Mouse (Mus musculus): ENCODE measurements around the gene Eef2. TPM values are rescaled to one million over a fixed set of nuclear protein-coding genes. Genes with fewer than 3 reads are reported as not detected.
"Not testable (repeated sequence)": the region's sequence is repeated elsewhere in the genome, so short reads cannot be mapped to it uniquely, and the experiment has no call there.

Eef2 gene
- polyA plus RNA-seq, 1 experiment from 2014 or later = 310 TPM

DNA sequence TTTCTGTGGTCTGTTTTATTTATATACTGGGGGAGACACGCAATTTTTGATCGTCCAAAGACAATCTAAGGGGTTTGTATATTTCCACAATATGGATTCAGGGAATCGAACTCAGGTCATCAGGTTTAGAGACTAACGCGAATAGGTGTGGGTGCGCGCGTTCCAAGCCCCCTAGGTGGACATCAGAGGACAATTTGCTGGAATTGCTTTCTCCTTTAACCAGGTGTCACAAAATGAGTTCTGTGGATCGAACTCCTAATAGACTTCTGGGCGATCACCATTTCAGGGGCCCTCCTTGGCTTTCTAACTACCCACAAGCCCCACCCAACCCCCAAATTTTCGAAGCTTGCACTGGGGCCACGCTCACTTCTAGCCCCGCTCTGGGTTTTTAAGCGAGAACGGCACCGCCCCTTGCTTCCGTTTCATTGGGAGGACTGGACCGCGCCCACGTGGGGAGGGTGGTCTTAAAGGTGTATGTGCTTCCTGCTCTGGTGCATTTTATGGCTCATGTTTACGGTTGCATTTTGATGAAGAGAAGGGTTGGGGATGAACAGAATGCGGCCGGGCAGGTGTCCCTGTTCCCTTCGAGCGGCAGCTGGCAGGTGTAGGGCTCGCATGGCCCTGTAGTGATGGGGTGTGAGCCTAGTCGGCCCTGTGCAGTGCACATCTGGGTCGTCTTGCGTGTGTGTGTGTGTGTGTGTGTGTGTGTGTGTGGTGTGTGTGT, 7.7 kb upstream of the Eef2 start:
- peak overlapping the region; percentile 91 for H3K4me2 ChIP-seq (ENCODE audit: low read depth, low read length)
- peak overlapping the region; percentile 41 for H3K9ac ChIP-seq (replicated peaks)
- WGBS (ENCODE audit: insufficient replicate concordance) = 1% methylated on average over 29 of the region's 29 CpGs
- H3K9me3 ChIP-seq (ENCODE audit: low read length) = no peaks in the 10 kb centered on the region
- peaks cover 22% of the 10 kb centered on the region for H3K4me1 ChIP-seq (ENCODE audit: insufficient read depth)
- peak overlapping the region; percentile 83 for H3K4me3 ChIP-seq (ENCODE audit: low read depth, low read length)
- TF ChIP-seq EP300 (IDR thresholded peaks at IDR 0.05; ENCODE audit: low read depth) (no peak), CTCF (IDR thresholded peaks at IDR 0.05; ENCODE audit: low read depth) (no peak)
- peaks cover 7% of the 10 kb centered on the region; the same call in 1 of the 2 replicates for H3K36me3 ChIP-seq (replicated peaks; ENCODE audit: insufficient read depth, low read length)
- peak overlapping the region; percentile 88 for H3K27ac ChIP-seq (ENCODE audit: low read depth)
- DNase-seq = peak; percentile 90
- peak; percentile 44 for ATAC-seq
- no peaks in the 10 kb centered on the region for H3K27me3 ChIP-seq (ENCODE audit: insufficient read depth, low read length)

DNA sequence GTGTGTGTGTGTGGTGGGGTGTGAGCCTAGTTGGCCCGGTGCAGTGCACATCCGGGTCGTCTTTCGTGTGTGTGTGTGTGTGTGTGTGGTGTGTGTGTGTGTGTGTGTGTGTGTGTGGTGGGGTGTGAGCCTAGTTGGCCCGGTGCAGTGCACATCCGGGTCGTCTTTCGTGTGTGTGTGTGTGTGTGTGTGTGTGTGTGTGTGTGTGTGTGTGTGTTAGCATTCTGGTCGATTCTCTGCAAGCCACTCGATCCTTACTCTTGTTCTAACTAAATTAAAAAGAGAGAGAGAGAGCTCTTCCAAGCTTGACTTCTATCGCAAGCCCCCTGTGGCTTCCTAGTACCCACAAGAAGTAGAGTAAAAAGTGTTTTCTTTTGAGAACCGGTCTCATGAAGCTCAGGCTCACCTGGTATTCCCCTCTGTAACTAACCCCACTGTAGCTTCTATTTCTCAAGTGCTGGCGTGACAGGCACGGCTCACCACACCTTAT, 7.0 kb upstream of the Eef2 start:
- not testable (repeated sequence) for DNase-seq; H3K27me3 ChIP-seq (ENCODE audit: insufficient read depth, low read length); H3K36me3 ChIP-seq (replicated peaks; ENCODE audit: insufficient read depth, low read length); H3K9me3 ChIP-seq (ENCODE audit: low read length); H3K4me3 ChIP-seq (ENCODE audit: low read depth, low read length); H3K9ac ChIP-seq (replicated peaks)
- 15% methylated on average over 8 of the region's 14 CpGs for WGBS (ENCODE audit: insufficient replicate concordance)
- ATAC-seq = peak; percentile 45
- peak overlapping the region; percentile 43 for H3K4me2 ChIP-seq (ENCODE audit: low read depth, low read length)
- H3K27ac ChIP-seq (ENCODE audit: low read depth) = peak overlapping the region; percentile 50; the same call in 1 of the 2 replicates
- peaks cover 22% of the 10 kb centered on the region for H3K4me1 ChIP-seq (ENCODE audit: insufficient read depth)

DNA sequence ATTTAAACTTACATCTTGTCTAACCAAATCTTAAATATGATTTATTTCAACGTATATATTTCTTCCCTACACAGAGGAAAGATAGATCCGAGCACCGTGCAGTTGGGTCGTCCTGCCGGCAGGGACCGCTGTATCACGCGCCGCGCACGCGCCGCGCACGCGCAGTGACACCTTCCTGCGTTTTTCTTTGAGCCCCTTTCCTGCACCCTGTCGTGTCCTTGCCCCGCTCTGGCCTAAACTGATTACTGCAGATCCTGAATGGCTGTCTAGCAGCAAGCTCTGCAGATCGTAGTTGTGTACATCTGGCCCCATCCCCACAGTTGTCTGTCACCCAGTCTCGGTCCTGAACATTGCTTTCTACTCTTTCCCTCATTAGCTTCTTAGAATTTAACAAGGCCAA, 3.3 kb upstream of the Eef2 start:
- H3K9me3 ChIP-seq (ENCODE audit: low read length) = no peaks in the 10 kb centered on the region
- TF ChIP-seq CTCF (IDR thresholded peaks at IDR 0.05; ENCODE audit: low read depth) = peak; percentile 96
- no peak for TF ChIP-seq EP300 (IDR thresholded peaks at IDR 0.05; ENCODE audit: low read depth)
- peak; percentile 87 for DNase-seq
- WGBS (ENCODE audit: insufficient replicate concordance) = 7% methylated on average over 21 of the region's 21 CpGs
- 0 out of 2 replicates have a peak overlapping the region, but pooled peaks have one; percentile 14 for H3K4me3 ChIP-seq (ENCODE audit: low read depth, low read length)
- H3K27ac ChIP-seq (ENCODE audit: low read depth) = peak overlapping the region; percentile 68
- H3K36me3 ChIP-seq (replicated peaks; ENCODE audit: insufficient read depth, low read length) = peaks cover 5% of the 10 kb centered on the region
- peak; percentile 12; the same call in 1 of the 2 replicates for ATAC-seq
- H3K27me3 ChIP-seq (ENCODE audit: insufficient read depth, low read length) = no peaks in the 10 kb centered on the region
- peak overlapping the region; percentile 57 for H3K4me2 ChIP-seq (ENCODE audit: low read depth, low read length)
- 0 out of 2 replicates have a peak overlapping the region, but pooled peaks have one; percentile 17 for H3K9ac ChIP-seq (replicated peaks)
- H3K4me1 ChIP-seq (ENCODE audit: insufficient read depth) = peaks cover 33% of the 10 kb centered on the region

DNA sequence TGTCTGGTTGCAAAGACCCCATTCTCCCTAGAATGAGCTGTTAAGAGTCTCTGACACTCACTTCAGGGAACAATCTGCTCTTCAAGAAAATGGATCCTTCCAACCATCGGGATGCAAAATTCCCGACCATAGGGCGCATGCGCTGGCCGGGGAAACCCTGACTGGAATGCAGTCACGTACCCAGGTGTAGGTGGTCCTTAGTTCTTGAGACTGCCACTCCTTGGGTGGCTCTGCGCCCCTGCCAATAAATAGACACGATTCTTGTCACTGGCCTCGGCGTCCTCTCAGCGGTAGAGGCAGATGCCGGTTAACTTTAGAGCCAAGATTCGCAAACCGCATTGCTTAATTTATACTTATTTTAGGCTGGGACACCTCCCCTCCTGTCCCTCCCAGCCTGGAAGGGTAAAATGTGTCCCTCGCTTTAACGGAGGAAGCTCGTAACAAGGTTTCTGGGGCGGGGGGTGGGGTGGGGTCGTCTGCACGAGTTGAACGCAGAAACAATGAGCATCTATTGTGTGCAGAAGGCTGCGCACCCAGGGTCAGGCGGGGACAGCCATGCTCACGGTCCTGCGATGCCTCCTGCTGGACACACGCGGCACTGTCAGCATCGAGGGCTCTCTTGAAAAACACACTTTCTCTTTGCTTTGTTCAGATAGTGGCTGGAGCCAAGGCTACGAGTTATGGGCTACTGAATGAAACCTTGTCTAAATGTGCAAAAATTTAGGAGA, 1.6 kb upstream of the Eef2 start:
- Histone ChIP-seq H3K27me3 (ENCODE audit: insufficient read depth, low read length) (no peaks in the 10 kb centered on the region), H3K9me3 (ENCODE audit: low read length) (no peaks in the 10 kb centered on the region), H3K4me3 (ENCODE audit: low read depth, low read length) (peak overlapping the region; percentile 6; the same call in 1 of the 2 replicates), H3K27ac (ENCODE audit: low read depth) (peak overlapping the region; percentile 93), H3K4me1 (ENCODE audit: insufficient read depth) (peaks cover 31% of the 10 kb centered on the region), H3K36me3 (replicated peaks; ENCODE audit: insufficient read depth, low read length) (peaks cover 22% of the 10 kb centered on the region), H3K9ac (replicated peaks) (no peak overlapping the region), H3K4me2 (ENCODE audit: low read depth, low read length) (peak overlapping the region; percentile 84)
- TF ChIP-seq EP300 (IDR thresholded peaks at IDR 0.05; ENCODE audit: low read depth) = no peak
- TF ChIP-seq CTCF (IDR thresholded peaks at IDR 0.05; ENCODE audit: low read depth) = peak; percentile 98
- DNase-seq (peak; percentile 91), ATAC-seq (peak; percentile 25)
- WGBS (ENCODE audit: insufficient replicate concordance) = 9% methylated on average over 29 of the region's 29 CpGs

DNA sequence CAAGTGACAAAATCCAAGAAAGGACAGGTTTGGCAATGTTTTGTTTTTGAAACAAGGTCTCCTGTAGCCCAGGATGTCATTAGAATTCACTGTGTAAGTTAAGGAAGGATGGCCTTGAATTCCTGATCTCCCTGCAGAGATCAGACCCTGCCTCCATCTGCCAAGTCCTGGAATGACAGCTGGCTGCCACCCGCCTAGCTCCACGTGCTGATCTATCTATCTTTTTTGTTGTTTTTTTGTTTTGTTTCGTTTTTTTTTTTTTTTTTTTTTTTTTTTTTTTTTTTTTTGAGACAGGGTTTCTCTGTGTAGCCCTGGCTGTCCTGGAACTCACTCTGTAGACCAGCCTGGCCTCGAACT, 1.1 kb upstream of the Eef2 start:
- Histone ChIP-seq H3K4me3 (ENCODE audit: low read depth, low read length) (peak overlapping the region; percentile 6; the same call in 1 of the 2 replicates), H3K4me2 (ENCODE audit: low read depth, low read length) (peak overlapping the region; percentile 84), H3K36me3 (replicated peaks; ENCODE audit: insufficient read depth, low read length) (peaks cover 27% of the 10 kb centered on the region), H3K4me1 (ENCODE audit: insufficient read depth) (peaks cover 31% of the 10 kb centered on the region), H3K27ac (ENCODE audit: low read depth) (peak overlapping the region; percentile 93)
- not testable (repeated sequence) for DNase-seq; ATAC-seq; H3K27me3 ChIP-seq (ENCODE audit: insufficient read depth, low read length); H3K9ac ChIP-seq (replicated peaks); H3K9me3 ChIP-seq (ENCODE audit: low read length)
- 9% methylated on average over 4 of the region's 4 CpGs for WGBS (ENCODE audit: insufficient replicate concordance)

DNA sequence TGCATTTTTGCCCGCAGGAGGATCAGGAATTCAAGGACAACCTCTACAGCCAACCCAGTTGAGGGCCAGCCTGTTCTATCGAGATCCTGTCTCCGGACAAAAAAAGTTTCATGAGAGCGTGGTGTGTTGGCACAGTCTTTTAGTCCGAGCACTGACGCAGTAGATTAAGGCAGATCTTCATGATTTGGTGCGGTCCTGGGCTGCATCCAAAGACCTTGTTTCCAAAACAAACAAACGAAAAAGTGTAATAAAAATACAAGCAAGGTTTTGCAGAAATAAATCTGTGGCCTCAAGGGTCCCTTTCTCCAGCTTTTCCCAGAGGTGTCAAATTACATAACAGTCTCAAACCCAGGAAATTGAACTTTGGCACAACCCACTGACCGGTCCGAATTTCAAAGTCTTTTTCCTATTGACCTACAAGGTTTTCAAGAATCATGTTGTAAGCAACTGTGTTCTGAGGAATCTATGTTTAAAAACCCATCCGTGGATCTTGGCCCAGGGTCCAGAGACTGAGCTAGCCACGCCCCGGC, 430 bp upstream of the Eef2 start:
- H3K27me3 ChIP-seq (ENCODE audit: insufficient read depth, low read length) = no peaks in the 10 kb centered on the region
- H3K9ac ChIP-seq (replicated peaks) = peak overlapping the region; percentile 51
- TF ChIP-seq CTCF (IDR thresholded peaks at IDR 0.05; ENCODE audit: low read depth) (no peak), EP300 (IDR thresholded peaks at IDR 0.05; ENCODE audit: low read depth) (no peak)
- H3K27ac ChIP-seq (ENCODE audit: low read depth) = peak overlapping the region; percentile 93
- H3K4me1 ChIP-seq (ENCODE audit: insufficient read depth) = peaks cover 31% of the 10 kb centered on the region
- no peak for DNase-seq
- H3K9me3 ChIP-seq (ENCODE audit: low read length) = no peaks in the 10 kb centered on the region
- 11% methylated on average over 13 of the region's 13 CpGs for WGBS (ENCODE audit: insufficient replicate concordance)
- H3K36me3 ChIP-seq (replicated peaks; ENCODE audit: insufficient read depth, low read length) = peaks cover 34% of the 10 kb centered on the region
- peak overlapping the region; percentile 82 for H3K4me3 ChIP-seq (ENCODE audit: low read depth, low read length)
- peak overlapping the region; percentile 84 for H3K4me2 ChIP-seq (ENCODE audit: low read depth, low read length)
- no peak for ATAC-seq

Measured in liver, postnatal 0 days (tissue).